Mouse (Mus musculus) hindbrain, embryonic 14.5 days (tissue): ENCODE results near the gene Opcml. TPM values are rescaled to one million over a fixed set of nuclear protein-coding genes. Genes with fewer than 3 reads are reported as not detected.
A peak's percentile ranks its signal among the peaks of the same experiment; 100 is the strongest.

Experiments used
- ATAC-seq: fragments of 200-750 bp; cut with Nextera tagmentation; 2 replicates; pipeline ENCODE4 v1.8.0; 2017; ENCODE audit warnings: moderate number of reproducible peaks, mild to moderate bottlenecking, moderate TSS enrichment, moderate library complexity; ENCODE audit not compliant: low FRiP score
- DNase-seq: peaks from one replicate; pipeline ENCODE4 v3.0.0-alpha.2; 2015; ENCODE audit warnings: low spot score
- H3K27ac ChIP-seq: fragments of 300-500 bp; sonication (generic); 2 replicates; pipeline ENCODE4 v1.5.1; 2014; ENCODE audit warnings: mild to moderate bottlenecking, moderate library complexity
- H3K27me3 ChIP-seq: fragments of 300-500 bp; sonication (generic); 2 replicates; pipeline ENCODE4 v1.6.1; 2014; ENCODE audit warnings: mild to moderate bottlenecking, low read length, mixed read lengths; ENCODE audit not compliant: control insufficient read depth, insufficient read depth
- H3K36me3 ChIP-seq: fragments of 300-500 bp; sonication (generic); replicated peaks from 2 replicates; pipeline ENCODE4 v1.6.1; 2014; ENCODE audit not compliant: control insufficient read depth, insufficient read depth
- H3K4me1 ChIP-seq: fragments of 300-500 bp; sonication (generic); replicated peaks from 2 replicates; pipeline ENCODE4 v1.6.1; 2014; ENCODE audit warnings: antibody characterized with exemption, low read length, mixed read lengths; ENCODE audit not compliant: control insufficient read depth, insufficient read depth
- H3K4me2 ChIP-seq: fragments of 300-500 bp; sonication (generic); replicated peaks from 2 replicates; pipeline ENCODE4 v1.6.1; 2014; ENCODE audit warnings: mild to moderate bottlenecking, moderate library complexity
- H3K4me3 ChIP-seq: fragments of 300-500 bp; sonication (generic); replicated peaks from 2 replicates; pipeline ENCODE4 v1.5.1; 2014; ENCODE audit warnings: mild to moderate bottlenecking, low read length
- H3K9ac ChIP-seq: fragments of 300-500 bp; sonication (generic); 2 replicates; pipeline ENCODE4 v1.6.1; 2014
- H3K9me3 ChIP-seq: fragments of 300-500 bp; sonication (generic); 2 replicates; pipeline ENCODE4 v1.6.1; 2016; ENCODE audit warnings: low read length; ENCODE audit not compliant: control insufficient read depth
- WGBS: fragments of 180-500 bp; shearing (Covaris S2); extraction: QIAGEN DNeasy Blood & Tissue Kit; methylation state at CpG from one replicate; pipeline ENCODE4 v1.1.7; 2014; 5-methylcytosine and 5-hydroxymethylcytosine counted together
- polyA plus RNA-seq: library from polyadenylated mRNA; unstranded; fragments of >200 nt; fragmentation: Nextera tagmentation; extraction: Ambion mirVana; gene quantifications from 2 replicates; pipeline ENCODE4 v1.2.1, GENCODE M21; 2014

Gene Opcml
- polyA plus RNA-seq, 1 experiment from 2014 or later, result 42.9 TPM

- Histone ChIP-seq H3K9me3 (no peaks in the 10 kb centered on the region), H3K27me3 (no peaks in the 10 kb centered on the region), H3K27ac (no peak overlapping the region), H3K4me3 (no peak overlapping the region), H3K9ac (no peak overlapping the region), H3K36me3 (no peaks in the 10 kb centered on the region), H3K4me2 (no peak overlapping the region), H3K4me1 (no peaks in the 10 kb centered on the region)
- DNase-seq, result no peak
- 81% methylated on average over 4 of the region's 4 CpGs for WGBS
- ATAC-seq, result no peak
Observed at GRCm38 (mm10) chr9:27923945-27924825, 133.6 kb downstream of the Opcml start.

- H3K27ac ChIP-seq, result 0 out of 2 replicates have a peak overlapping the region, but pooled peaks have one; percentile 3
- no peak overlapping the region for H3K9ac ChIP-seq
- 51% methylated on average over 2 of the region's 2 CpGs for WGBS
- no peaks in the 10 kb centered on the region for H3K9me3 ChIP-seq
- no peak overlapping the region for H3K4me3 ChIP-seq
- ATAC-seq, result peak; percentile 64; the same call in 1 of the 2 replicates
- no peaks in the 10 kb centered on the region for H3K36me3 ChIP-seq
- H3K4me2 ChIP-seq, result no peak overlapping the region
- no peak for DNase-seq
- no peaks in the 10 kb centered on the region for H3K4me1 ChIP-seq
- H3K27me3 ChIP-seq, result no peaks in the 10 kb centered on the region
Observed at GRCm38 (mm10) chr9:27925650-27926049, 135.1 kb downstream of the Opcml start.

DNA sequence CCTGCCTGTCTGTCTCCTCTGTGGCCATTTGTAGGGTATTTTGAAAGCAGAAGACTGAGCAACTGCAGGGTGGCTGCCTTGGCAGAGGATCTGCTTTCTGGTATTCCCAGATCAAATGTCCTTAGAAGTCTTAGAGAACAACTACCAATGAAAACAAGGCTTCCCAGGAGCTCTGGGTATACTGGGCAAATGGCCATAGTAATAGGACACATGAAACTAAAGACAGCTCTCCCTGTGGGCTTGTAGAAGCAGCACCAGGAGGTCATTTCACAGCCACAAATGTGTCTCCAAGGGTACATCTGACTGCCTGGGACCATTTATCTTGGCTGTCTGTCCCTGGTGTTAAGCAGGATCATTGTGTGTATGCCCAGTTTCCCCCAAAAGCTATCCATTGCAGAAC lies 146.7 kb downstream of the Opcml start:
- Histone ChIP-seq H3K27ac (no peak overlapping the region), H3K4me1 (no peaks in the 10 kb centered on the region), H3K36me3 (no peaks in the 10 kb centered on the region), H3K27me3 (no peaks in the 10 kb centered on the region), H3K9me3 (no peaks in the 10 kb centered on the region), H3K9ac (no peak overlapping the region), H3K4me2 (no peak overlapping the region), H3K4me3 (no peak overlapping the region)
- ATAC-seq (no peak), DNase-seq (no peak)

DNA sequence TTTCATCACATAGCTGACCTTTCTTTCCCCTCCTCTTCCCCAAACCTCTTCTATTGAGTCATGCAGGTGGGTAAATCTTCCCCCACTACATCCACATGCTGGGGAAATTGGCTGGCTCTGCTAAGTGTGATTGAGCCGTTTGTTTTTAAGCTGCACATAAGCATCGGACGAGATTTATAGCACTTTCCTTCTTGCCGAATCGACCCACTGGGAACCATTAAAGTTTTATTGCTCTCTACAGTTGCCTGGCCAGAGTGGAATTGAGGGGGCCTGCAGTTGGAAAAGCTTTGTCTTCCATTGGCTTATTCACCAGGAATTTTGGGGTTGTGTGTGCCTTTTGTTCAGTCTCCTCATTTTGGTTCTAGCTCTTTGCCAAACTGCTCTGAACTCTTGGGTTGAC lies 147.1 kb downstream of the Opcml start:
- Histone ChIP-seq H3K27me3 (no peaks in the 10 kb centered on the region), H3K27ac (no peak overlapping the region), H3K36me3 (no peaks in the 10 kb centered on the region), H3K4me3 (no peak overlapping the region), H3K4me2 (no peak overlapping the region), H3K4me1 (no peaks in the 10 kb centered on the region), H3K9ac (no peak overlapping the region), H3K9me3 (no peaks in the 10 kb centered on the region)
- no peak for DNase-seq
- ATAC-seq, result no peak
- whole genome bisulfite sequencing, result 81% methylated on average over 5 of the region's 5 CpGs

DNA sequence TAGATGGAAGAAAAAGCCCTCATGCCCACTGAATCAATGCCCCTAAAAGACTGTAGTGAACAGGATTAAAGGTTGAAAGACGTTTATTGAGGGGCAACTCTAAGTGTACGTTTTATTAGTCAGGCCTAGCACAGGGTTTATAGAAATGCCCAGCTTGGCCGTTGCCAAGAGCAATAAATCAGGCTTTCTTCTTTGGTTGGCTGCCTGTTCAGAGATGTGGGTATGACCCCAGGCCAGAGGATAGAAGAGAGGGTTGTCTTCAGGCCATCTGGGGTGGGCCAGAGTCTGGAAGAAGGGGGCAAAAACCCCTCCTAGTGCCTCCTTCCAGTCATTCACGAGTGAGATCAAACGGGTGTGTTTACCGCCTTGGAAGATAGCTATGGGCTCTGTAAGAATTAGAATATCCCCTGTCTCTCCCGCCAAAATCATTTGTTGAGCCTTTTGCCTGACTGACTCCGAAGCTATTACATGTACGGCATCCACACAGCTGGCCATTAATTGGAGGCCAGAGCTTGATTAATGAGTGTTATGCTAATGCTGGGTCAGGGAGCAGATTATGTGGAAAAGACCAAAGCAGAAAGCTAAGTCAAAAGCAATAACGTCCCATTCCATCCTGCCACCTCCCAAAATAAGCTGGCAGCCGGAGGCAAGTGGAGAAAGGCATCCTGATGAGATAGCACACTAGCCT lies 154.9 kb downstream of the Opcml start:
- H3K36me3 ChIP-seq, result no peaks in the 10 kb centered on the region
- H3K27me3 ChIP-seq, result no peaks in the 10 kb centered on the region
- no peaks in the 10 kb centered on the region for H3K9me3 ChIP-seq
- DNase-seq, result no peak
- 40% methylated on average over 11 of the region's 11 CpGs for WGBS
- no peak overlapping the region for H3K27ac ChIP-seq
- H3K4me1 ChIP-seq, result peaks cover 4% of the 10 kb centered on the region; the same call in 1 of the 2 replicates
- no peak overlapping the region for H3K9ac ChIP-seq
- no peak overlapping the region for H3K4me3 ChIP-seq
- ATAC-seq, result no peak
- no peak overlapping the region for H3K4me2 ChIP-seq

GRCm38 (mm10) chr9:27951110-27951509 lies 160.5 kb downstream of the Opcml start:
- no peaks in the 10 kb centered on the region for H3K9me3 ChIP-seq
- H3K4me3 ChIP-seq, result no peak overlapping the region
- DNase-seq (no peak), ATAC-seq (no peak)
- H3K36me3 ChIP-seq, result no peaks in the 10 kb centered on the region
- WGBS, result 45% methylated on average over 5 of the region's 5 CpGs
- H3K9ac ChIP-seq, result no peak overlapping the region
- no peaks in the 10 kb centered on the region for H3K4me1 ChIP-seq
- no peak overlapping the region for H3K27ac ChIP-seq
- no peaks in the 10 kb centered on the region for H3K27me3 ChIP-seq
- H3K4me2 ChIP-seq, result no peak overlapping the region

DNA sequence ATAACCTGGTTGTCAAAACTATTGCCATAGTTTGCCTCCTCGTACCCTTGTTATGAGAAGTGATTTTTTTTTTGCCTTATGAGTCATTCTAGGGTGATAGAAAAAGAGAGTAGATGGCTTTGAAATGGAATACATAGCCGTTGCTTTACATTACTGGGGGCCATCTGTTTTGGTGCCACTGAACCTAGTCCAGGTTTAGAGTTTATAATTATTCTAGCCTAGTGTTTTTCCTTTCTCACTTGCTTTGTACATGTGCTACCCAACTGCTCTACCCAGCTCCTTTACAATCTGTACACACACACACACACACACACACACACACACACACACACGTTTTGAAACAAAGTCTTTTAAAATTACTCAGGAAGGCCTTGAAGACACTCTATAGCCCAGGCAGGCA lies 171.1 kb downstream of the Opcml start:
- H3K4me3 ChIP-seq, result no peak overlapping the region
- H3K27me3 ChIP-seq, result no peaks in the 10 kb centered on the region
- no peaks in the 10 kb centered on the region for H3K9me3 ChIP-seq
- no peaks in the 10 kb centered on the region for H3K4me1 ChIP-seq
- H3K9ac ChIP-seq, result no peak overlapping the region
- WGBS, result 83% methylated on average over 3 of the region's 3 CpGs
- no peaks in the 10 kb centered on the region for H3K36me3 ChIP-seq
- DNase-seq (no peak), ATAC-seq (no peak)
- H3K27ac ChIP-seq, result no peak overlapping the region
- H3K4me2 ChIP-seq, result no peak overlapping the region

GRCm38 (mm10) chr9:27963385-27963784 lies 172.8 kb downstream of the Opcml start:
- H3K4me2 ChIP-seq, result no peak overlapping the region
- no peak overlapping the region for H3K27ac ChIP-seq
- H3K27me3 ChIP-seq, result no peaks in the 10 kb centered on the region
- DNase-seq, result no peak
- no peak overlapping the region for H3K4me3 ChIP-seq
- H3K36me3 ChIP-seq, result no peaks in the 10 kb centered on the region
- H3K9me3 ChIP-seq, result no peaks in the 10 kb centered on the region
- H3K4me1 ChIP-seq, result no peaks in the 10 kb centered on the region
- H3K9ac ChIP-seq, result no peak overlapping the region
- no peak for ATAC-seq
- 51% methylated on average over 2 of the region's 2 CpGs for WGBS

- no peaks in the 10 kb centered on the region for H3K36me3 ChIP-seq
- no peaks in the 10 kb centered on the region for H3K9me3 ChIP-seq
- WGBS, result 71% methylated on average over 10 of the region's 10 CpGs
- no peak overlapping the region for H3K4me3 ChIP-seq
- H3K4me1 ChIP-seq, result no peaks in the 10 kb centered on the region
- H3K27me3 ChIP-seq, result no peaks in the 10 kb centered on the region
- no peak overlapping the region for H3K27ac ChIP-seq
- H3K4me2 ChIP-seq, result no peak overlapping the region
- no peak overlapping the region for H3K9ac ChIP-seq
- DNase-seq (no peak), ATAC-seq (no peak)
Observed at GRCm38 (mm10) chr9:27964902-27965550, 174.5 kb downstream of the Opcml start.
